8 mouse cellular contexts compared by ENCODE assay signal in genomic region chr2:112454125-112454861, GRCm38 (mm10). TPM values are rescaled to one million over a fixed set of nuclear protein-coding genes. Genes with fewer than 3 reads are reported as not detected.
DNase-seq lines count a peak whose midpoint lies in the region; ATAC-seq and TF ChIP-seq lines count a peak whose summit lies in the region.

No protein-coding gene starts in this region.

- ATAC-seq in kidney, embryonic 15.5 days (replicated peaks; ENCODE audit: low FRiP score): peak; percentile 75; the same call in 1 of the 2 replicates
- peak; percentile 79 for ATAC-seq in hindbrain, embryonic 14.5 days (ENCODE audit: low FRiP score)
- peak; percentile 71; the same call in 1 of the 2 replicates for ATAC-seq in midbrain, postnatal 0 days (ENCODE audit: low FRiP score)
- ATAC-seq in megakaryocyte progenitor cell, adult 5-6 weeks (replicated peaks; ENCODE audit: poor library complexity): no peak

- no peak for DNase-seq in kidney, postnatal 25 days
- no peak for DNase-seq in hindbrain, embryonic 14.5 days (ENCODE audit: low spot score)
- DNase-seq in midbrain, postnatal 0 days (ENCODE audit: low spot score): no peak
- no peak for DNase-seq in embryo, embryonic 10 days (ENCODE audit: low spot score)
- DNase-seq in urinary bladder, postnatal 4 days (ENCODE audit: low spot score in 2 of 2): no peak

- H3K27me3 ChIP-seq in kidney, embryonic 15.5 days: no peaks in the 10 kb centered on the region
- H3K27me3 ChIP-seq in hindbrain, embryonic 14.5 days (ENCODE audit: control insufficient read depth, insufficient read depth, low read length): no peaks in the 10 kb centered on the region
- H3K27me3 ChIP-seq in midbrain, postnatal 0 days (ENCODE audit: insufficient read depth, low read length): no peaks in the 10 kb centered on the region

- 32% methylated on average over 17 of the region's 17 CpGs for WGBS in kidney, embryonic 15.5 days
- 29% methylated on average over 17 of the region's 17 CpGs for WGBS in hindbrain, embryonic 14.5 days
- 34% methylated on average over 17 of the region's 17 CpGs for WGBS in midbrain, postnatal 0 days

- H3K4me3 ChIP-seq in kidney, embryonic 15.5 days (replicated peaks): peak overlapping the region; percentile 62
- H3K4me3 ChIP-seq in brown adipose tissue, adult 24 weeks (ENCODE audit: insufficient read depth, low read depth, low read length): peak overlapping the region; percentile 81
- peak overlapping the region; percentile 71 for H3K4me3 ChIP-seq in hindbrain, embryonic 14.5 days (replicated peaks; ENCODE audit: low read length)
- H3K4me3 ChIP-seq in midbrain, postnatal 0 days (ENCODE audit: low read depth, low read length): peak overlapping the region; percentile 94

- no peak for TF ChIP-seq CTCF in midbrain, postnatal 0 days (IDR thresholded peaks at IDR 0.05)

- peaks cover 2% of the 10 kb centered on the region; the same call in 1 of the 2 replicates for H3K36me3 ChIP-seq in kidney, embryonic 15.5 days
- no peaks in the 10 kb centered on the region for H3K36me3 ChIP-seq in hindbrain, embryonic 14.5 days (replicated peaks; ENCODE audit: control insufficient read depth, insufficient read depth)
- no peaks in the 10 kb centered on the region for H3K36me3 ChIP-seq in midbrain, postnatal 0 days (ENCODE audit: insufficient read depth, low read length)

- H3K9me3 ChIP-seq in kidney, embryonic 15.5 days (replicated peaks): no peaks in the 10 kb centered on the region
- no peaks in the 10 kb centered on the region for H3K9me3 ChIP-seq in hindbrain, embryonic 14.5 days (ENCODE audit: control insufficient read depth, low read length)
- H3K9me3 ChIP-seq in midbrain, postnatal 0 days (ENCODE audit: low read length): no peaks in the 10 kb centered on the region

- H3K4me2 ChIP-seq in kidney, embryonic 15.5 days: peak overlapping the region; percentile 72
- peak overlapping the region; percentile 70 for H3K4me2 ChIP-seq in hindbrain, embryonic 14.5 days (replicated peaks)
- peak overlapping the region; percentile 64 for H3K4me2 ChIP-seq in midbrain, postnatal 0 days (ENCODE audit: low read depth, low read length, poor library complexity, severe bottlenecking)

- 0 out of 2 replicates have a peak overlapping the region, but pooled peaks have one; percentile 55 for H3K27ac ChIP-seq in kidney, embryonic 15.5 days
- H3K27ac ChIP-seq in brown adipose tissue, adult 24 weeks (replicated peaks; ENCODE audit: low read depth, low read length): peak overlapping the region; percentile 81
- H3K27ac ChIP-seq in hindbrain, embryonic 14.5 days: peak overlapping the region; percentile 61
- peak overlapping the region; percentile 89 for H3K27ac ChIP-seq in midbrain, postnatal 0 days (ENCODE audit: low read depth, low read length)

- peaks cover 14% of the 10 kb centered on the region for H3K4me1 ChIP-seq in kidney, embryonic 15.5 days
- H3K4me1 ChIP-seq in brown adipose tissue, adult 24 weeks (ENCODE audit: control insufficient read depth, insufficient read depth, insufficient read length, low read length): peaks cover 2% of the 10 kb centered on the region
- peaks cover 13% of the 10 kb centered on the region; the same call in 1 of the 2 replicates for H3K4me1 ChIP-seq in hindbrain, embryonic 14.5 days (replicated peaks; ENCODE audit: control insufficient read depth, insufficient read depth, low read length)
- H3K4me1 ChIP-seq in midbrain, postnatal 0 days (ENCODE audit: insufficient read depth, low read length): no peaks in the 10 kb centered on the region

- peak overlapping the region; percentile 72 for H3K9ac ChIP-seq in kidney, embryonic 15.5 days
- H3K9ac ChIP-seq in hindbrain, embryonic 14.5 days: peak overlapping the region; percentile 85
- H3K9ac ChIP-seq in midbrain, postnatal 0 days (replicated peaks; ENCODE audit: low read length, poor library complexity, severe bottlenecking): peak overlapping the region; percentile 97

RNA-seq across cellular contexts. Expression of gene Emc7, which starts 0.5 kb away (rescaled TPM):
- polyA plus RNA-seq in kidney, embryonic 15.5 days (2015; fragmentation: Nextera tagmentation; extraction: Ambion mirVana): 19.3 and 20.0 TPM in 2 replicates
- polyA plus RNA-seq in brown adipose tissue, adult 24 weeks (2012; ENCODE audit: insufficient read depth, insufficient read length, missing spikeins): 29.3 TPM in 2 replicates
- polyA plus RNA-seq in hindbrain, embryonic 14.5 days (2014; fragmentation: Nextera tagmentation; extraction: Ambion mirVana): 24.0 and 24.6 TPM in 2 replicates
- total RNA-seq in midbrain, postnatal 0 days (2014; rRNA removed): 16.8 and 19.5 TPM in 2 replicates
- 33.1 and 33.5 TPM in 2 replicates for polyA plus RNA-seq in midbrain, postnatal 0 days (2015; fragmentation: Nextera tagmentation; extraction: Ambion mirVana)
- 14.6 and 16.7 TPM in 2 replicates for total RNA-seq in megakaryocyte progenitor cell, adult 5-6 weeks (2015)
- 9.0 and 10.5 TPM in 2 replicates for total RNA-seq in megakaryocyte progenitor cell, adult 5-6 weeks (2017)

RNA-seq across cellular contexts. Expression of gene Chrm5, which starts 26.3 kb away (rescaled TPM):
- polyA plus RNA-seq in kidney, embryonic 15.5 days (2015; fragmentation: Nextera tagmentation; extraction: Ambion mirVana): 0.17 and 0.22 TPM in 2 replicates
- polyA plus RNA-seq in brown adipose tissue, adult 24 weeks (2012; ENCODE audit: insufficient read depth, insufficient read length, missing spikeins): not detected in 2 replicates
- polyA plus RNA-seq in hindbrain, embryonic 14.5 days (2014; fragmentation: Nextera tagmentation; extraction: Ambion mirVana): 1.2 and 1.3 TPM in 2 replicates
- total RNA-seq in midbrain, postnatal 0 days (2014; rRNA removed): 7.6 and 7.7 TPM in 2 replicates
- 2.7 and 3.1 TPM in 2 replicates for polyA plus RNA-seq in midbrain, postnatal 0 days (2015; fragmentation: Nextera tagmentation; extraction: Ambion mirVana)
- total RNA-seq in megakaryocyte progenitor cell, adult 5-6 weeks (2015): not detected in 2 replicates
- total RNA-seq in megakaryocyte progenitor cell, adult 5-6 weeks (2017): not detected in 2 replicates

RNA-seq across cellular contexts. Expression of gene Aven, which starts 38.5 kb away (rescaled TPM):
- polyA plus RNA-seq in kidney, embryonic 15.5 days (2015; fragmentation: Nextera tagmentation; extraction: Ambion mirVana): 7.2 and 9.3 TPM in 2 replicates
- polyA plus RNA-seq in brown adipose tissue, adult 24 weeks (2012; ENCODE audit: insufficient read depth, insufficient read length, missing spikeins): 11.8 and 15.8 TPM in 2 replicates
- 3.9 and 6.2 TPM in 2 replicates for polyA plus RNA-seq in hindbrain, embryonic 14.5 days (2014; fragmentation: Nextera tagmentation; extraction: Ambion mirVana)
- total RNA-seq in midbrain, postnatal 0 days (2014; rRNA removed): 6.7 and 8.9 TPM in 2 replicates
- 2.8 and 3.5 TPM in 2 replicates for polyA plus RNA-seq in midbrain, postnatal 0 days (2015; fragmentation: Nextera tagmentation; extraction: Ambion mirVana)
- total RNA-seq in megakaryocyte progenitor cell, adult 5-6 weeks (2015): 18.7 and 19.6 TPM in 2 replicates
- 30.9 and 41.0 TPM in 2 replicates for total RNA-seq in megakaryocyte progenitor cell, adult 5-6 weeks (2017)
